Mouse (Mus musculus) thymus, adult 2 months (tissue): ENCODE results near the gene Izumo2.

Source experiments
- CTCF ChIP-seq: fragments of 200-500 bp; IDR thresholded peaks from 2 replicates; pipeline ENCODE4 v1.5.1; 2012; ENCODE audit warnings: mild to moderate bottlenecking, control low read depth, low read length, moderate library complexity, borderline replicate concordance; ENCODE audit not compliant: control insufficient read depth, poor library complexity, insufficient read depth; ENCODE audit errors: extremely low read depth
- POLR2A ChIP-seq: fragments of 200-500 bp; IDR thresholded peaks from 2 replicates; pipeline ENCODE4 v1.6.1; 2012; ENCODE audit warnings: mild to moderate bottlenecking, low read length, control low read depth, moderate library complexity; ENCODE audit not compliant: control insufficient read depth, poor library complexity, insufficient read depth; ENCODE audit errors: extremely low read depth

GRCm38 (mm10) chr7:44662569-44662968 is 46.0 kb upstream of the Izumo2 start:
- no peak for TF ChIP-seq CTCF
- no peak for TF ChIP-seq POLR2A
